Mouse (Mus musculus) MEL (cell line): ENCODE measurements at regions not wholly inside any gene's neighbourhood (a gene's known extent, or its start where the extent isn't known, plus 50 kb on each side); places are given as distances from the start of the nearest gene placed in this dataset.

ENCODE experiments used
- DNase-seq: peaks from one replicate; pipeline ENCODE4 v3.0.0; 2011; ENCODE audit warnings: low read depth, low spot score
- H3K27ac ChIP-seq: 2 replicates; pipeline ENCODE4 v1.5.1; 2012; ENCODE audit warnings: low read depth, mild to moderate bottlenecking, control low read depth, low read length, moderate library complexity; ENCODE audit not compliant: control insufficient read depth
- H3K27me3 ChIP-seq, 2 experiments: fragments of 150-350 bp in 1 of 2; sonication (generic) in 1 of 2; 2 replicates each; pipeline ENCODE4 v1.6.1; 2012; ENCODE audit warnings: low read length in 2 of 2, mild to moderate bottlenecking in 2 of 2, improper control_type of control experiment in 1 of 2, moderate library complexity in 1 of 2; ENCODE audit not compliant: insufficient read depth in 2 of 2, control insufficient read depth in 1 of 2
- H3K36me3 ChIP-seq, 2 experiments: 2 replicates each; pipeline ENCODE4 v1.6.1; 2012 to 2014; ENCODE audit warnings: low read length in 2 of 2, improper control_type of control experiment in 1 of 2, inconsistent platforms in 1 of 2, mild to moderate bottlenecking in 1 of 2; ENCODE audit not compliant: insufficient read depth in 2 of 2, control insufficient read depth in 1 of 2
- H3K4me1 ChIP-seq, 2 experiments: fragments of 150-350 bp in 1 of 2; sonication (generic) in 1 of 2; 2 replicates each; pipeline ENCODE4 v1.6.1; 2012; ENCODE audit warnings: low read length in 2 of 2, improper control_type of control experiment in 1 of 2, mild to moderate bottlenecking in 1 of 2; ENCODE audit not compliant: insufficient read depth in 2 of 2, control insufficient read depth in 1 of 2
- H3K4me3 ChIP-seq, 2 experiments: fragments of 150-350 bp in 1 of 2; sonication (generic) in 1 of 2; 2 replicates each; pipeline ENCODE4 v1.5.1; 2012; ENCODE audit warnings: low read depth in 2 of 2, low read length in 2 of 2, mild to moderate bottlenecking in 2 of 2, moderate library complexity in 2 of 2, control low read depth in 1 of 2, improper control_type of control experiment in 1 of 2; ENCODE audit not compliant: control insufficient read depth in 1 of 2, insufficient read depth in 1 of 2
- H3K79me2 ChIP-seq: 2 replicates; pipeline ENCODE4 v1.6.1; 2012; ENCODE audit warnings: mild to moderate bottlenecking, low read length, moderate library complexity; ENCODE audit not compliant: control insufficient read depth, poor library complexity, insufficient read depth
- H3K9ac ChIP-seq: 2 replicates; pipeline ENCODE4 v1.6.1; 2012; ENCODE audit warnings: low read depth, mild to moderate bottlenecking, control low read depth, low read length, moderate library complexity; ENCODE audit not compliant: control insufficient read depth, poor library complexity, severe bottlenecking
- H3K9me3 ChIP-seq: fragments of 150-350 bp; sonication (generic); replicated peaks from 2 replicates; pipeline ENCODE4 v1.6.1; 2012; ENCODE audit warnings: mild to moderate bottlenecking, low read length, improper control_type of control experiment, moderate library complexity; ENCODE audit not compliant: insufficient read depth
- BHLHE40 ChIP-seq: IDR thresholded peaks from 2 replicates; pipeline ENCODE4 v1.6.1; 2012; ENCODE audit warnings: low read depth, mild to moderate bottlenecking, inconsistent platforms, low read length, improper control_type of control experiment, borderline replicate concordance
- CHD1 ChIP-seq: IDR thresholded peaks from 2 replicates; pipeline ENCODE4 v1.6.1; 2012; ENCODE audit warnings: low read depth, mild to moderate bottlenecking, inconsistent platforms, low read length, improper control_type of control experiment
- CHD2 ChIP-seq: IDR thresholded peaks from 2 replicates; pipeline ENCODE4 v1.6.1; 2011; ENCODE audit warnings: low read length, improper control_type of control experiment
- CTCF ChIP-seq, 3 experiments: IDR thresholded peaks in 2 of 3; conservative IDR thresholded peaks in 1 of 3; 2 replicates each; pipeline ENCODE4 v1.5.1; 2011 to 2012; ENCODE audit warnings: low read length in 3 of 3, low read depth in 2 of 3, mild to moderate bottlenecking in 2 of 3, improper control_type of control experiment in 1 of 3, inconsistent platforms in 1 of 3, mixed read lengths in 1 of 3, moderate library complexity in 1 of 3; ENCODE audit not compliant: control insufficient read depth in 1 of 3, insufficient read depth in 1 of 3, poor library complexity in 1 of 3, severe bottlenecking in 1 of 3
- ELF1 ChIP-seq: IDR thresholded peaks from 2 replicates; pipeline ENCODE4 v1.6.1; 2014; ENCODE audit warnings: low read depth, mild to moderate bottlenecking, inconsistent platforms, low read length, improper control_type of control experiment, moderate library complexity
- ETS1 ChIP-seq: IDR thresholded peaks from 2 replicates; pipeline ENCODE4 v1.6.1; 2012; ENCODE audit warnings: low read depth, mild to moderate bottlenecking, inconsistent platforms, low read length, improper control_type of control experiment, moderate library complexity
- HCFC1 ChIP-seq: IDR thresholded peaks from 2 replicates; pipeline ENCODE4 v1.6.1; 2012; ENCODE audit warnings: low read depth, mild to moderate bottlenecking, inconsistent platforms, low read length, improper control_type of control experiment, moderate library complexity
- MAX ChIP-seq: IDR thresholded peaks from 2 replicates; pipeline ENCODE4 v1.6.1; 2011; ENCODE audit warnings: low read length, improper control_type of control experiment
- MAZ ChIP-seq: IDR thresholded peaks from 2 replicates; pipeline ENCODE4 v1.6.1; 2012; ENCODE audit warnings: low read depth, mild to moderate bottlenecking, inconsistent platforms, low read length, improper control_type of control experiment
- MEF2A ChIP-seq: IDR thresholded peaks from 2 replicates; pipeline ENCODE4 v1.6.1; 2014; ENCODE audit warnings: low read depth, mild to moderate bottlenecking, inconsistent platforms, low read length, improper control_type of control experiment; ENCODE audit not compliant: poor library complexity, insufficient replicate concordance, severe bottlenecking; ENCODE audit errors: extremely low read depth
- MYB ChIP-seq: IDR thresholded peaks from 2 replicates; pipeline ENCODE4 v1.6.1; 2011; ENCODE audit warnings: mild to moderate bottlenecking, low read depth, low read length, improper control_type of control experiment
- NELFE ChIP-seq: IDR thresholded peaks from 2 replicates; pipeline ENCODE4 v1.6.1; 2011; ENCODE audit warnings: low read depth, low read length, improper control_type of control experiment
- POLR2AphosphoS2 ChIP-seq: IDR thresholded peaks from 2 replicates; pipeline ENCODE4 v1.6.1; 2011; ENCODE audit warnings: low read length, improper control_type of control experiment
- RCOR1 ChIP-seq: IDR thresholded peaks from 2 replicates; pipeline ENCODE4 v1.6.1; 2012; ENCODE audit warnings: low read depth, mild to moderate bottlenecking, inconsistent platforms, low read length, improper control_type of control experiment
- SIN3A ChIP-seq: IDR thresholded peaks from 2 replicates; pipeline ENCODE4 v1.6.1; 2012; ENCODE audit warnings: low read length, improper control_type of control experiment, inconsistent platforms
- TAL1 ChIP-seq: IDR thresholded peaks from 2 replicates; pipeline ENCODE4 v1.6.1; 2012; ENCODE audit warnings: mild to moderate bottlenecking, inconsistent platforms, low read length, moderate library complexity, mixed read lengths
- TBP ChIP-seq: IDR thresholded peaks from 2 replicates; pipeline ENCODE4 v1.8.0; 2011; ENCODE audit warnings: low read depth, low read length, improper control_type of control experiment
- UBTF ChIP-seq: IDR thresholded peaks from 2 replicates; pipeline ENCODE4 v1.6.1; 2012; ENCODE audit warnings: low read depth, mild to moderate bottlenecking, inconsistent platforms, low read length, improper control_type of control experiment, moderate library complexity, borderline replicate concordance; ENCODE audit not compliant: insufficient read depth
- USF2 ChIP-seq, 2 experiments: IDR thresholded peaks; 2 replicates each; pipeline ENCODE4 v1.6.1; 2011 to 2012; ENCODE audit warnings: improper control_type of control experiment in 2 of 2, low read length in 2 of 2, borderline replicate concordance in 1 of 2, inconsistent platforms in 1 of 2, low read depth in 1 of 2, mild to moderate bottlenecking in 1 of 2; ENCODE audit not compliant: insufficient read depth in 1 of 2
- ZNF384 ChIP-seq: IDR thresholded peaks from 2 replicates; pipeline ENCODE4 v1.6.1; 2012; ENCODE audit warnings: low read depth, mild to moderate bottlenecking, inconsistent platforms, low read length, improper control_type of control experiment

- no peaks in the 10 kb centered on the region for H3K79me2 ChIP-seq
- peaks cover 2 to 3% of the 10 kb centered on the region in 2 experiments for H3K27me3 ChIP-seq
- H3K9me3 ChIP-seq, result no peaks in the 10 kb centered on the region
- no peak for TF ChIP-seq CHD1
- no peak for TF ChIP-seq TAL1
- no peak for TF ChIP-seq MAX
- TF ChIP-seq CTCF (IDR thresholded peaks at IDR 0.05 in 2 of 3, conservative IDR thresholded peaks at IDR 0.05 in 1 of 3; ENCODE audit: control insufficient read depth in 1 of 3, insufficient read depth in 1 of 3, low read depth in 2 of 3, low read length in 3 of 3, poor library complexity in 1 of 3, severe bottlenecking in 1 of 3), result no peak
- no peak for TF ChIP-seq ELF1
- TF ChIP-seq UBTF, result no peak
- no peak for TF ChIP-seq POLR2AphosphoS2
- TF ChIP-seq, all 39 proteins: peak for 0
- no peaks in the 10 kb centered on the region for H3K4me1 ChIP-seq
- no peak overlapping the region for H3K9ac ChIP-seq
- no peak overlapping the region for H3K4me3 ChIP-seq
- DNase-seq, result no peak
- no peaks in the 10 kb centered on the region for H3K36me3 ChIP-seq
- H3K27ac ChIP-seq, result no peak overlapping the region
Measured at GRCm38 (mm10) chr2:74093494-74093893, 182.4 kb upstream of the Atp5g3 start.

GRCm38 (mm10) chr2:74087375-74087774 is 176.2 kb upstream of the Atp5g3 start:
- Histone ChIP-seq H3K9ac (no peak overlapping the region), H3K4me1 (no peaks in the 10 kb centered on the region), H3K27ac (no peak overlapping the region), H3K27me3 (peaks cover 7 to 11% of the 10 kb centered on the region in 2 experiments), H3K79me2 (no peaks in the 10 kb centered on the region), H3K4me3 (no peak overlapping the region), H3K36me3 (no peaks in the 10 kb centered on the region), H3K9me3 (no peaks in the 10 kb centered on the region)
- TF ChIP-seq USF2 (IDR thresholded peaks at IDR 0.05; ENCODE audit: borderline replicate concordance in 1 of 2, insufficient read depth in 1 of 2, low read depth in 1 of 2, low read length in 2 of 2) (no peak), NELFE (no peak), MYB (no peak), HCFC1 (no peak), ETS1 (no peak), TBP (no peak), RCOR1 (no peak), MAZ (no peak), UBTF (no peak), BHLHE40 (no peak), SIN3A (no peak), MEF2A (no peak), CHD2 (no peak), ZNF384 (no peak)
- no peak for DNase-seq
